9 mouse cellular contexts compared by ENCODE assay signal in genomic region chr2:6707276-6707675, GRCm38 (mm10).
DNase-seq lines count a peak whose midpoint lies in the region; ATAC-seq and TF ChIP-seq lines count a peak whose summit lies in the region.
"Had no signal": no experiment of that assay in that cellular context is flagged by ENCODE, and none has a peak within 500 bp of the region (broad histone marks: within the 10 kb centered on the region; RNA-seq: fewer than 3 reads in every experiment).

No protein-coding gene starts in this region.

- intact Hi-C loops in left cerebral cortex, postnatal 14 days (cut with DNase I), result no loop called here

- no peak overlapping the region for H3K27ac ChIP-seq in hindbrain, embryonic 16.5 days (ENCODE audit: low read depth, low read length)
- no peak overlapping the region for H3K27ac ChIP-seq in hindbrain, embryonic 14.5 days
- H3K27ac ChIP-seq in bone marrow, adult 2 months (ENCODE audit: control insufficient read depth, insufficient read depth, low read depth, low read length, poor library complexity), result peak overlapping the region; percentile 88; the same call in 1 of the 2 replicates

- H3K4me1 ChIP-seq in hindbrain, embryonic 16.5 days (ENCODE audit: control insufficient read depth, insufficient read depth, low read depth, low read length), result peaks cover 4% of the 10 kb centered on the region; the same call in 1 of the 2 replicates
- peaks cover 4% of the 10 kb centered on the region; the same call in 1 of the 2 replicates for H3K4me1 ChIP-seq in hindbrain, embryonic 14.5 days (replicated peaks; ENCODE audit: control insufficient read depth, insufficient read depth, low read length)
- H3K4me1 ChIP-seq in bone marrow, adult 2 months (ENCODE audit: control insufficient read depth, insufficient read depth, low read length), result peaks cover 13% of the 10 kb centered on the region

- no peaks in the 10 kb centered on the region for H3K9me3 ChIP-seq in hindbrain, embryonic 16.5 days (ENCODE audit: control insufficient read depth, low read length)
- H3K9me3 ChIP-seq in hindbrain, embryonic 14.5 days (ENCODE audit: control insufficient read depth, low read length), result no peaks in the 10 kb centered on the region

- no peaks in the 10 kb centered on the region for H3K27me3 ChIP-seq in hindbrain, embryonic 16.5 days (replicated peaks; ENCODE audit: control insufficient read depth, insufficient read depth, low read length)
- no peaks in the 10 kb centered on the region for H3K27me3 ChIP-seq in hindbrain, embryonic 14.5 days (ENCODE audit: control insufficient read depth, insufficient read depth, low read length)

- no peaks in the 10 kb centered on the region for H3K36me3 ChIP-seq in hindbrain, embryonic 16.5 days (ENCODE audit: control insufficient read depth, insufficient read depth, low read length)
- H3K36me3 ChIP-seq in hindbrain, embryonic 14.5 days (replicated peaks; ENCODE audit: control insufficient read depth, insufficient read depth), result no peaks in the 10 kb centered on the region

- no peak overlapping the region for H3K9ac ChIP-seq in hindbrain, embryonic 16.5 days (ENCODE audit: low read depth, low read length)
- H3K9ac ChIP-seq in hindbrain, embryonic 14.5 days, result no peak overlapping the region

- no peak overlapping the region for H3K4me3 ChIP-seq in hindbrain, embryonic 16.5 days (ENCODE audit: low read length)
- no peak overlapping the region for H3K4me3 ChIP-seq in hindbrain, embryonic 14.5 days (replicated peaks; ENCODE audit: low read length)
- no peak overlapping the region for H3K4me3 ChIP-seq in bone marrow, adult 2 months (replicated peaks; ENCODE audit: control insufficient read depth, low read depth, low read length)

- H3K4me2 ChIP-seq in hindbrain, embryonic 16.5 days (ENCODE audit: low read length), result no peak overlapping the region
- no peak overlapping the region for H3K4me2 ChIP-seq in hindbrain, embryonic 14.5 days (replicated peaks)

- ATAC-seq in hindbrain, embryonic 16.5 days, result 0 out of 2 replicates have a peak, but pooled peaks have one; percentile 15
- ATAC-seq in hindbrain, embryonic 14.5 days (ENCODE audit: low FRiP score), result no peak
- peak; percentile 45 for ATAC-seq in monocyte, adult 5-6 weeks (replicated peaks; ENCODE audit: insufficient number of reproducible peaks, low FRiP score, low TSS enrichment, poor library complexity, severe bottlenecking)

- TF ChIP-seq CTCF in bone marrow, adult 2 months (IDR thresholded peaks at IDR 0.05; ENCODE audit: control insufficient read depth, insufficient read depth, low read length), result no peak

- no peak for TF ChIP-seq POLR2A in bone marrow, adult 2 months (IDR thresholded peaks at IDR 0.05; ENCODE audit: borderline replicate concordance, control insufficient read depth, low read depth, low read length)

- WGBS in hindbrain, embryonic 16.5 days, result 39% methylated on average over 2 of the region's 2 CpGs
- WGBS in hindbrain, embryonic 14.5 days, result 39% methylated on average over 2 of the region's 2 CpGs
- WGBS in bone marrow, adult 2 months, result 3% methylated on average over 2 of the region's 2 CpGs

- DNase-seq in hindbrain, embryonic 14.5 days (ENCODE audit: low spot score), result no peak
- DNase-seq in CD4-positive, CD25-positive, alpha-beta regulatory T cell, adult 2 months (ENCODE audit: low read depth, low spot score), result peak; percentile 83
- DNase-seq in left cerebral cortex, postnatal 14 days (ENCODE audit: low spot score in 2 of 2), result no peak
- DNase-seq in frontal cortex, postnatal 14 days (ENCODE audit: low spot score in 2 of 2), result no peak
- DNase-seq in adrenal gland, postnatal 10 days, result no peak
- DNase-seq: cerebellum, postnatal 36 days had no signal
